Mouse (Mus musculus) heart, adult 2 months (tissue): Measurements from ENCODE around the gene Pax6. TPM values are rescaled to one million over a fixed set of nuclear protein-coding genes. Genes with fewer than 3 reads are reported as not detected.

ENCODE experiments used
- DNase-seq, 2 experiments: peaks; one replicate each; pipeline ENCODE4 v3.0.0; 2021
- H3K27ac ChIP-seq: fragments of 200-600 bp; 2 replicates; pipeline ENCODE4 v1.8.1; 2022
- H3K27me3 ChIP-seq: fragments of 200-500 bp; 2 replicates; pipeline ENCODE4 v1.6.1; 2012; ENCODE audit warnings: mild to moderate bottlenecking, low read length, inconsistent platforms, mixed read lengths; ENCODE audit not compliant: control insufficient read depth, insufficient read depth
- H3K36me3 ChIP-seq: fragments of 200-500 bp; 2 replicates; pipeline ENCODE4 v1.6.1; 2012; ENCODE audit warnings: low read length, inconsistent platforms; ENCODE audit not compliant: control insufficient read depth, insufficient read depth
- H3K4me1 ChIP-seq: fragments of 200-500 bp; 2 replicates; pipeline ENCODE4 v1.6.1; 2011; ENCODE audit warnings: low read length; ENCODE audit not compliant: control insufficient read depth, insufficient read depth
- H3K4me3 ChIP-seq: fragments of 200-600 bp; 2 replicates; pipeline ENCODE4 v1.8.1; 2022
- H3K79me2 ChIP-seq: fragments of 200-500 bp; replicated peaks from 2 replicates; pipeline ENCODE4 v1.6.1; 2012; ENCODE audit warnings: mild to moderate bottlenecking, inconsistent platforms, low read length, moderate library complexity, mixed read lengths; ENCODE audit not compliant: control insufficient read depth, insufficient read depth
- H3K9ac ChIP-seq: fragments of 200-500 bp; 2 replicates; pipeline ENCODE4 v1.6.1; 2012; ENCODE audit warnings: low read depth, mild to moderate bottlenecking, control low read depth, inconsistent platforms, low read length, mixed read lengths
- CTCF ChIP-seq: fragments of 200-600 bp; IDR thresholded peaks from 2 replicates; pipeline ENCODE4 v1.8.1; 2022; ENCODE audit warnings: antibody characterized with exemption, mild to moderate bottlenecking, moderate library complexity
- EP300 ChIP-seq: fragments of 200-500 bp; IDR thresholded peaks from 2 replicates; pipeline ENCODE4 v1.6.1; 2011; ENCODE audit warnings: low read depth, low read length, control low read depth; ENCODE audit not compliant: insufficient read depth
- POLR2A ChIP-seq: fragments of 200-500 bp; IDR thresholded peaks from 2 replicates; pipeline ENCODE4 v1.6.1; 2011; ENCODE audit warnings: mild to moderate bottlenecking, low read depth, low read length, control low read depth; ENCODE audit not compliant: insufficient read depth
- WGBS: fragments of 180-500 bp; shearing (Covaris S2); methylation state at CpG from one replicate; pipeline ENCODE4 v1.1.7; 2018; 5-methylcytosine and 5-hydroxymethylcytosine counted together
- intact Hi-C: fragments of 180-260 bp; cut with DNase I; formaldehyde crosslinking; loops from one replicate; pipeline ENCODE4 v1.15.1; 2025
- polyA plus RNA-seq: library from polyadenylated mRNA; depleted of rRNA; stranded (reverse); fragments of >200 nt; gene quantifications from 2 replicates; pipeline ENCODE4 v1.2.3, GENCODE M21; 2012
- total RNA-seq, 2 experiments: library from RNA; stranded (reverse); gene quantifications; 2 replicates each; pipeline ENCODE4 v1.2.3; 2021

Pax6 gene
- total and polyA plus RNA-seq, 3 experiments: not detected

DNA sequence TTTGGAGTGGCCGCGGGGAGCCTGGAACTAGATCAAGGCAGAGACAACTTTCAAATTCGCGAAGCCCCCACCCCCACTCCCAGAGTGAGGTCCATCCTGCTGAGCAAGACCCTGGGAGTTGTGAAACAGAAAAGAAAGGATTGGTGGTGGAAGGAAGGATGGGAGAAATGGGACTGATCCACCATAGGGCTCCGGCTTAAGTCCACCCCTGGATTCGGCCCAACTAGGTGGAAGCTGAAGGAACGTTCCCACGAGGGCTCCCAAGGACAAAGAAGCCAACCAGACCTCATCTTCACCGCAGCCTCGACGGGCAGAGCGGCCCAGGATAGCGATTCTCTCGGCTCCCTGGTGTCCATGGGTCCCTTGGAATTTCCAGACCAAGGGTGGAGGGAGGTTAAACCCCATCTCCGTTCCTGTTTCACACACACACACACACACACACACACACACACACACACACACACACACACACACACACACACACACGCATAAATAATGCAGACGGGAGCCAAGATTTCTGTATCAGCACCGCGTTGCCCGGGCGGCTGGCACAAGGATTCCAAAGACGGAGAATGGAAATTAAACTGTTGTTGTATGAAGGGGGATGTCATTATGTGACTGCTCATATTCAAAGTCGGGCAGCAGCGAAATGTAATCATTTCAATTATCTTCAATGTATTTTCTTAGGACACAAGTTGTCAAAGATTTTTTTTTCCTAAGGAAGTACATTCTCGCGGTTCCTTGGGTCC, 7.7 kb upstream of the Pax6 start:
- Histone ChIP-seq H3K9ac (no peak overlapping the region), H3K36me3 (no peaks in the 10 kb centered on the region), H3K4me3 (no peak overlapping the region), H3K27ac (no peak overlapping the region), H3K27me3 (peaks cover 29% of the 10 kb centered on the region), H3K79me2 (no peaks in the 10 kb centered on the region), H3K4me1 (no peaks in the 10 kb centered on the region)
- no peak for TF ChIP-seq CTCF
- no peak for TF ChIP-seq EP300
- TF ChIP-seq POLR2A: no peak
- intact Hi-C loops: no loop called here
- WGBS: 4% methylated on average over 26 of the region's 26 CpGs
- DNase-seq: no peak

DNA sequence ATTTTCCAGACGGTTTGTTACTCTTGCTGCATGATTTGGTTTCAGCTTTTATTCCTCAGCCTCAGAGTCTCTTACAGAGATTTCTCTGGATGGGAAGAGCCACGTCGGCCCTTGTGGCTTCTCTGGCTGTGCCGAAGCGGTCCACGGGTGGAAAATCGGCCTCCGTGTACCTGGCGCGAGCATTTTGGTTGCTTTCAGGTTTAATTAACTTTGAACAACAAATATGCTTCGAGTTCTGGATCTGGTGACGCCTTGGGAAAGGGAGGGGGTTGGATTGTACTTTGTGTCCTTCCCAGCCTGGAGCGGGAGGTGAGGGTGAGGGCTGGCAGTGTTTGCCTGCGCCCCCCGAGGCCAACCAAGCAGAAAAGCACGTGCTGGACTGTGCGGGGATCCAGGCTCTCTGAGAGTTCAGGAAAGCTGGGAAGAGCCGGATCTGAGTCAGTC, 7.1 kb upstream of the Pax6 start:
- 3% methylated on average over 18 of the region's 18 CpGs for WGBS
- Histone ChIP-seq H3K27me3 (peaks cover 31% of the 10 kb centered on the region), H3K27ac (no peak overlapping the region), H3K36me3 (no peaks in the 10 kb centered on the region), H3K4me1 (no peaks in the 10 kb centered on the region), H3K4me3 (no peak overlapping the region), H3K79me2 (no peaks in the 10 kb centered on the region), H3K9ac (no peak overlapping the region)
- TF ChIP-seq POLR2A: no peak
- no peak for DNase-seq
- intact Hi-C loops: no loop called here

DNA sequence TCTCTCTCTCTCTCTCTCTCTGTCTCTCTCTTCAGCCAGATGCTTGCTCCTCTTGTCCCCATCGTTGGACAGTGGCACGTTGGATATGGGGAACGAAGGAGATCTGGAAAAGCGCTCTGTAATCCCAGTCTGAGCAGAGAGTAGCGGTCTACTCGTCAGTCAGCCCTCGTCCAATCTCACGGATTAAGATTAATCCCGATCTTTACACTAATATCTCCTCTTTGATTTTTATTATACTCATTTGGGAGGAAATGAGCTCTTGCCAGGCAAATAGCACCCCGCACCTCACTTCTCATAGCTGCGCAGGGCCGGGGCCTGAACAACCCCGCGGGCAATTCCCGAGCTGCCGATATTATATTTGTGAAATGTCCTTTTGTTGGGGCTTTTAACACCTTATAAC, 6.6 kb upstream of the Pax6 start:
- intact Hi-C loops: no loop called here
- TF ChIP-seq EP300: no peak
- TF ChIP-seq CTCF: no peak
- TF ChIP-seq POLR2A: no peak
- no peaks in the 10 kb centered on the region for H3K4me1 ChIP-seq
- H3K9ac ChIP-seq: no peak overlapping the region
- H3K27ac ChIP-seq: no peak overlapping the region
- peaks cover 35% of the 10 kb centered on the region for H3K27me3 ChIP-seq
- no peaks in the 10 kb centered on the region for H3K79me2 ChIP-seq
- no peaks in the 10 kb centered on the region for H3K36me3 ChIP-seq
- H3K4me3 ChIP-seq: no peak overlapping the region
- no peak for DNase-seq
- WGBS: 10% methylated on average over 16 of the region's 16 CpGs

- Histone ChIP-seq H3K79me2 (no peaks in the 10 kb centered on the region), H3K9ac (no peak overlapping the region), H3K4me3 (no peak overlapping the region), H3K27me3 (peaks cover 38% of the 10 kb centered on the region), H3K4me1 (no peaks in the 10 kb centered on the region), H3K36me3 (no peaks in the 10 kb centered on the region), H3K27ac (no peak overlapping the region)
- intact Hi-C loops: no loop called here
- TF ChIP-seq POLR2A (no peak), CTCF (no peak), EP300 (no peak)
- WGBS: 10% methylated on average over 7 of the region's 7 CpGs
- no peak for DNase-seq
Observed at GRCm38 (mm10) chr2:105662606-105663005, 6.1 kb upstream of the Pax6 start.

- no peak for DNase-seq
- peaks cover 41% of the 10 kb centered on the region for H3K27me3 ChIP-seq
- H3K4me3 ChIP-seq: no peak overlapping the region
- 7% methylated on average over 10 of the region's 10 CpGs for WGBS
- no peak overlapping the region for H3K9ac ChIP-seq
- no peak overlapping the region for H3K27ac ChIP-seq
- no peaks in the 10 kb centered on the region for H3K4me1 ChIP-seq
- no peak for TF ChIP-seq EP300
- TF ChIP-seq CTCF: no peak
- intact Hi-C loops: no loop called here
- no peaks in the 10 kb centered on the region for H3K36me3 ChIP-seq
- H3K79me2 ChIP-seq: no peaks in the 10 kb centered on the region
Observed at GRCm38 (mm10) chr2:105663101-105663511, 5.6 kb upstream of the Pax6 start.

- H3K27ac ChIP-seq: no peak overlapping the region
- no peaks in the 10 kb centered on the region for H3K36me3 ChIP-seq
- no peaks in the 10 kb centered on the region for H3K79me2 ChIP-seq
- intact Hi-C loops: no loop called here
- TF ChIP-seq EP300 (no peak), CTCF (no peak), POLR2A (no peak)
- WGBS: 16% methylated on average over 5 of the region's 5 CpGs
- H3K27me3 ChIP-seq: peaks cover 41% of the 10 kb centered on the region
- no peak overlapping the region for H3K4me3 ChIP-seq
- H3K4me1 ChIP-seq: no peaks in the 10 kb centered on the region
- no peak overlapping the region for H3K9ac ChIP-seq
- no peak for DNase-seq
Observed at GRCm38 (mm10) chr2:105664996-105665395, 3.7 kb upstream of the Pax6 start.
